Mouse (Mus musculus): ENCODE results near the gene Rabggta. TPM values are rescaled to one million over a fixed set of nuclear protein-coding genes. Genes with fewer than 3 reads are reported as not detected.

Gene Rabggta
- total RNA-seq, 2 experiments from 2014 or later: 13.7 to 14.4 TPM

- DNase-seq: no peak
- intact Hi-C loops (cut with DNase I): no loop called here
Measured at GRCm38 (mm10) chr14:55706051-55706600, 15.9 kb downstream of the Rabggta start.

GRCm38 (mm10) chr14:55702761-55703160 is 19.3 kb downstream of the Rabggta start:
- intact Hi-C loops (cut with DNase I): no loop called here

GRCm38 (mm10) chr14:55701131-55701530 is 20.9 kb downstream of the Rabggta start:
- intact Hi-C loops (cut with DNase I): no loop called here

More at GRCm38 (mm10) chr14:55702761-55703160, 19.3 kb downstream of the Rabggta start:
- no peak for DNase-seq

GRCm38 (mm10) chr14:55697226-55697625 is 24.8 kb downstream of the Rabggta start:
- no peak for DNase-seq
- intact Hi-C loops (cut with DNase I): no loop called here

More at GRCm38 (mm10) chr14:55701131-55701530, 20.9 kb downstream of the Rabggta start:
- no peak for DNase-seq

GRCm38 (mm10) chr14:55689433-55689832 is 32.6 kb downstream of the Rabggta start:
- intact Hi-C loops (cut with DNase I): no loop called here
- DNase-seq: no peak

DNA sequence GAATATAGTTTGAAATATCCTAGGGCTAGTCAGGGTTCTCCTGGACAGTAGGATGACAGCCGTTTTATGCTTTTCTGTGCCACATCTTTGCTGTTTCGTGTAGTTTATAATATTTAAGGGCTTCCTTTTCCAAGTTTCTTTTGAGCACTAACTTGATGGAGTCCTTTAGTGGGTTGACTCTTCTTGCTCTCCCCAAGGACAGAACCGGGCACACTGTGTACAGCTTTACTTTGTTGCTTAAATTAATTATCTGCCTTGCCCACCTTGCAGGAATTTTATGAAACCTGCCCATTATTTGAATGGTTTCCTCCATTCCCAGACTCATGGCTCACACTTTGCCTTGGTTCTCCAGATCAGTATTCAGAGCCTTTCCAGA is 40.0 kb downstream of the Rabggta start:
- DNase-seq: no peak
- intact Hi-C loops (cut with DNase I): loop anchor here (1.0 to 2.0 kb wide), 2 partner anchors 39 to 61 kb away; no protein-coding TSS in a partner anchor

GRCm38 (mm10) chr14:55681160-55682117 is 40.6 kb downstream of the Rabggta start, which contains the start of gene Tinf2:
Tinf2 (minus strand) TSS chr14:55681820.
- peak; percentile 94 to 96 for DNase-seq
- intact Hi-C loops (cut with DNase I): loop anchor here (1.0 to 2.0 kb wide), 2 partner anchors 39 to 62 kb away; no protein-coding TSS in a partner anchor

GRCm38 (mm10) chr14:55677615-55678014 is 44.4 kb downstream of the Rabggta start:
- DNase-seq: no peak
- intact Hi-C loops (cut with DNase I): no loop called here

DNA sequence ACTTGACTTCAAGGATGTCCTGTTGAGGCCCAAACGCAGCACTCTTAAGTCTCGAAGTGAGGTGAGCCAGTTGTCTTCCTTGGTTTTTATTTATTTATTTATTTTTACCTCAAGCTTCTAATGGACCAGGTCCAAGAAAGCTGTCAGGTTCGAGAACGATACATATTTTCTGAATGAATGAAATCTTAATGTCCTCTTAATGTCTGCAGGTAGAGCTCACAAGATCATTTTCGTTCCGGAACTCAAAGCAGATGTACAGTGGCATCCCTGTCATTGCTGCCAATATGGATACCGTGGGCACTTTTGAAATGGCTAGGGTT is 49.4 kb downstream of the Rabggta start:
- intact Hi-C loops (cut with DNase I): no loop called here
- no peak for DNase-seq

- peak; percentile 93 to 94 for DNase-seq
- intact Hi-C loops (cut with DNase I): no loop called here
Measured at GRCm38 (mm10) chr14:55671833-55672740, 50.0 kb downstream of the Rabggta start, which contains the start of the genes Gmpr2 and Nedd8. Gmpr2 (plus strand) TSS chr14:55671941. Nedd8 (minus strand) TSS chr14:55672124.

DNA sequence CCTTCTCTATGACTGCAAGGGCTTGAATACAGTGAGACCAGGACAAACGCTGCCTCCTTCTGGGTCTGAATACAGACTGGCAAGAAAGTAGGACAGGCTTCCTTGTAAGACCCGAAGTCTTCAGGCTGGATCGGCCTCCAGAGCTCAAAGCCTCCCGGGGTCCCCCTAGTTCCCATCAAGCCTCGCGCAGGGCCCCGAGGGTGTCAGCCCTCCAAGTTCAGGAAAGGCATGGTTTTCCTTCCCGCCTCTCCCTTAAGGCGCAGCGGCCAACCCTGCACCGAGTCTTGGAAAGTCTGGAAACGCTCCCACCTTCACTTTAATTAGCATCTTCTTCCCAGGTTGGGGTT is 50.6 kb downstream of the Rabggta start:
- intact Hi-C loops (cut with DNase I): no loop called here
- DNase-seq: no peak

Other genes with a start within 250 kb of the Rabggta start
- gene Dhrs4, start 243.5 kb downstream of the Rabggta start, total RNA-seq (2021): 100 to 1,000 TPM; 132 to 137 TPM
- gene Carmil3, start 231.6 kb downstream of the Rabggta start, total RNA-seq (2021): 1 to 10 TPM; 2.8 to 4.6 TPM
- gene Cpne6, start 211.8 kb downstream of the Rabggta start, total RNA-seq (2021): under 1 TPM in 1 of 2 experiments, not detected in 1; 0.12 TPM
- gene Nrl, start 197.3 kb downstream of the Rabggta start, total RNA-seq (2021): not detected
- 10 to 100 TPM; 23.3 to 24.1 TPM for gene Pck2, start 182.0 kb downstream of the Rabggta start, total RNA-seq (2021)
- gene Dcaf11, start 162.3 kb downstream of the Rabggta start, total RNA-seq (2021): 10 to 100 TPM; 86.3 to 87.5 TPM
- gene A730061H03Rik, start 161.9 kb downstream of the Rabggta start, total RNA-seq (2021): under 1 TPM; 0.64 to 0.65 TPM
- 100 to 1,000 TPM; 192 to 201 TPM for gene Fitm1, start 146.6 kb downstream of the Rabggta start, total RNA-seq (2021)
- gene Psme1, start 144.1 kb downstream of the Rabggta start, total RNA-seq (2021): 100 to 1,000 TPM; 247 to 272 TPM
- 10 to 100 TPM; 42.6 to 43.4 TPM for gene Emc9, start 137.0 kb downstream of the Rabggta start, total RNA-seq (2021)
- gene Psme2, start 131.2 kb downstream of the Rabggta start, total RNA-seq (2021): 100 to 1,000 TPM; 139 to 140 TPM
- gene Rnf31, start 130.6 kb downstream of the Rabggta start, total RNA-seq (2021): 10 to 100 TPM; 21.7 to 28.3 TPM
- gene Irf9, start 118.7 kb downstream of the Rabggta start, total RNA-seq (2021): 10 to 100 TPM in 1 of 2 experiments, 1 to 10 TPM in 1; 9.2 to 11.3 TPM
- under 1 TPM; 0.53 to 0.67 TPM for gene Rec8, start 104.2 kb downstream of the Rabggta start, total RNA-seq (2021)
- gene Ipo4, start 86.3 kb downstream of the Rabggta start, total RNA-seq (2021): 10 to 100 TPM; 54.7 to 55.0 TPM
- gene Gm49378, start 84.4 kb downstream of the Rabggta start, total RNA-seq (2021): 1 to 10 TPM; 1.1 to 2.1 TPM
- gene Tm9sf1, start 78.5 kb downstream of the Rabggta start, total RNA-seq (2021): 10 to 100 TPM; 56.3 to 61.2 TPM
- under 1 TPM; 0.64 to 0.81 TPM for gene Tssk4, start 72.1 kb downstream of the Rabggta start, total RNA-seq (2021)
- 10 to 100 TPM; 55.6 to 72.2 TPM for gene Mdp1, start 61.8 kb downstream of the Rabggta start, total RNA-seq (2021)
- gene Gmpr2, start 50.3 kb downstream of the Rabggta start, total RNA-seq (2021): 10 to 100 TPM; 16.4 to 18.5 TPM
- gene Nedd8, start 50.1 kb downstream of the Rabggta start, total RNA-seq (2021): 100 to 1,000 TPM; 291 to 295 TPM
- 10 to 100 TPM; 14.2 to 16.5 TPM for gene Tinf2, start 40.4 kb downstream of the Rabggta start, total RNA-seq (2021)
- gene Tgm1, start 8.3 kb downstream of the Rabggta start, total RNA-seq (2021): under 1 TPM; 0.24 to 0.25 TPM
- 10 to 100 TPM; 54.5 to 56.6 TPM for gene Dhrs1, start 23.4 kb upstream of the Rabggta start, total RNA-seq (2021)
- 10 to 100 TPM; 14.5 to 18.7 TPM for gene Nop9, start 23.4 kb upstream of the Rabggta start, total RNA-seq (2021)
- 1 to 10 TPM; 1.1 to 1.2 TPM for gene Cideb, start 36.2 kb upstream of the Rabggta start, total RNA-seq (2021)
- gene Ltb4r2, start 39.2 kb upstream of the Rabggta start, total RNA-seq (2021): under 1 TPM in 1 of 2 experiments, not detected in 1; 0.10 TPM
- gene Ltb4r1, start 43.7 kb upstream of the Rabggta start, total RNA-seq (2021): under 1 TPM; 0.67 to 0.74 TPM
- gene Adcy4, start 61.8 kb upstream of the Rabggta start, total RNA-seq (2021): 10 to 100 TPM; 21.1 to 21.9 TPM
- 1 to 10 TPM; 6.6 to 9.7 TPM for gene Ripk3, start 66.6 kb upstream of the Rabggta start, total RNA-seq (2021)
- gene Nfatc4, start 100.9 kb upstream of the Rabggta start, total RNA-seq (2021): 10 to 100 TPM; 11.1 to 12.1 TPM
- gene Nynrin, start 131.7 kb upstream of the Rabggta start, total RNA-seq (2021): 10 to 100 TPM; 24.1 to 27.6 TPM
- under 1 TPM; 0.22 to 0.38 TPM for gene Cbln3, start 162.1 kb upstream of the Rabggta start, total RNA-seq (2021)
- 10 to 100 TPM; 12.5 to 13.1 TPM for gene Khnyn, start 162.7 kb upstream of the Rabggta start, total RNA-seq (2021)
- gene Sdr39u1, start 178.0 kb upstream of the Rabggta start, total RNA-seq (2021): 10 to 100 TPM; 73.2 to 79.9 TPM
- gene Cma1, start 222.4 kb upstream of the Rabggta start, total RNA-seq (2021): 1 to 10 TPM; 5.2 to 6.8 TPM
- gene Cma2, start 228.7 kb upstream of the Rabggta start, total RNA-seq (2021): under 1 TPM in 1 of 2 experiments, not detected in 1; 0.53 TPM

Measured in heart, postnatal 10 days (tissue).